Comparison of ENCODE assay signal across 9 mouse cellular contexts in genomic region chr6:34927156-34927555, GRCm38 (mm10). TPM values are rescaled to one million over a fixed set of nuclear protein-coding genes. Genes with fewer than 3 reads are reported as not detected.
DNase-seq lines count a peak whose midpoint lies in the region; ATAC-seq and TF ChIP-seq lines count a peak whose summit lies in the region.
"Had no signal": no experiment of that assay in that cellular context is flagged by ENCODE, and none has a peak within 500 bp of the region (broad histone marks: within the 10 kb centered on the region; RNA-seq: fewer than 3 reads in every experiment).

No protein-coding gene starts in this region.

- H3K27ac ChIP-seq in hindbrain, embryonic 14.5 days, result no peak overlapping the region
- H3K27ac ChIP-seq in hindbrain, embryonic 13.5 days, result no peak overlapping the region
- H3K27ac ChIP-seq in testis, adult 2 months (ENCODE audit: control insufficient read depth, insufficient read depth, low read depth, low read length), result no peak overlapping the region
- H3K27ac ChIP-seq: embryonic facial prominence, embryonic 12.5 days had no signal

- ATAC-seq in hindbrain, embryonic 14.5 days (ENCODE audit: low FRiP score), result no peak
- no peak for ATAC-seq in hindbrain, embryonic 13.5 days (ENCODE audit: low FRiP score)
- ATAC-seq in hematopoietic stem cell, adult 5-6 weeks (replicated peaks in 1 of 2; ENCODE audit: insufficient read depth in 1 of 2, low FRiP score in 2 of 2, low TSS enrichment in 1 of 2, low read depth in 1 of 2, poor library complexity in 2 of 2, severe bottlenecking in 2 of 2), result peak; percentile 77 to 87
- peak; percentile 72; the same call in 1 of the 2 replicates for ATAC-seq in monocyte, adult 5-6 weeks (replicated peaks; ENCODE audit: insufficient number of reproducible peaks, low FRiP score, low TSS enrichment, poor library complexity, severe bottlenecking)

- peak; percentile 69 for DNase-seq in hindbrain, embryonic 14.5 days (ENCODE audit: low spot score)
- DNase-seq in adrenal gland, postnatal 14 days, result peak; percentile 78
- peak; percentile 65 for DNase-seq in embryo, embryonic 9.5 days (ENCODE audit: extremely low spot score)
- peak; percentile 65 for DNase-seq in left cerebral cortex, postnatal 4 days

- H3K27me3 ChIP-seq in hindbrain, embryonic 14.5 days (ENCODE audit: control insufficient read depth, insufficient read depth, low read length), result no peaks in the 10 kb centered on the region
- no peaks in the 10 kb centered on the region for H3K27me3 ChIP-seq in hindbrain, embryonic 13.5 days
- H3K27me3 ChIP-seq in testis, adult 2 months (ENCODE audit: control insufficient read depth, insufficient read depth, low read length), result peaks cover 2% of the 10 kb centered on the region; the same call in 1 of the 2 replicates
- H3K27me3 ChIP-seq: embryonic facial prominence, embryonic 12.5 days had no signal

- no peak overlapping the region for H3K4me3 ChIP-seq in hindbrain, embryonic 14.5 days (replicated peaks; ENCODE audit: low read length)
- H3K4me3 ChIP-seq in hindbrain, embryonic 13.5 days, result no peak overlapping the region
- H3K4me3 ChIP-seq in testis, adult 2 months (ENCODE audit: control insufficient read depth, low read depth, low read length), result no peak overlapping the region
- H3K4me3 ChIP-seq: embryonic facial prominence, embryonic 12.5 days had no signal

- WGBS in hindbrain, embryonic 14.5 days, result 47% methylated on average over 4 of the region's 4 CpGs
- WGBS in hindbrain, embryonic 13.5 days, result 38% methylated on average over 4 of the region's 4 CpGs

- no peak for TF ChIP-seq POLR2A in testis, adult 2 months (IDR thresholded peaks at IDR 0.05; ENCODE audit: control insufficient read depth, low read depth, low read length)

- no peaks in the 10 kb centered on the region for H3K36me3 ChIP-seq in hindbrain, embryonic 14.5 days (replicated peaks; ENCODE audit: control insufficient read depth, insufficient read depth)
- no peaks in the 10 kb centered on the region for H3K36me3 ChIP-seq in hindbrain, embryonic 13.5 days
- H3K36me3 ChIP-seq in testis, adult 2 months (ENCODE audit: control insufficient read depth, insufficient read depth, low read length), result no peaks in the 10 kb centered on the region
- H3K36me3 ChIP-seq: embryonic facial prominence, embryonic 12.5 days had no signal

- H3K4me1 ChIP-seq in hindbrain, embryonic 14.5 days (replicated peaks; ENCODE audit: control insufficient read depth, insufficient read depth, low read length), result no peaks in the 10 kb centered on the region
- H3K4me1 ChIP-seq in hindbrain, embryonic 13.5 days (replicated peaks), result no peaks in the 10 kb centered on the region
- H3K4me1 ChIP-seq in testis, adult 2 months (ENCODE audit: control insufficient read depth, insufficient read depth, low read length), result peaks cover 2% of the 10 kb centered on the region; the same call in 1 of the 2 replicates
- H3K4me1 ChIP-seq: embryonic facial prominence, embryonic 12.5 days had no signal

- peak; percentile 80; the same call in 1 of the 2 replicates for TF ChIP-seq CTCF in testis, adult 2 months (IDR thresholded peaks at IDR 0.05; ENCODE audit: control insufficient read depth, insufficient read depth, insufficient replicate concordance, low read depth, low read length)

- intact Hi-C loops in left cerebral cortex, postnatal 4 days (cut with DNase I), result no loop called here

- no peaks in the 10 kb centered on the region for H3K9me3 ChIP-seq in hindbrain, embryonic 14.5 days (ENCODE audit: control insufficient read depth, low read length)
- H3K9me3 ChIP-seq in hindbrain, embryonic 13.5 days, result no peaks in the 10 kb centered on the region
- H3K9me3 ChIP-seq: embryonic facial prominence, embryonic 12.5 days had no signal

- no peak overlapping the region for H3K4me2 ChIP-seq in hindbrain, embryonic 14.5 days (replicated peaks)
- no peak overlapping the region for H3K4me2 ChIP-seq in hindbrain, embryonic 13.5 days
- H3K4me2 ChIP-seq: embryonic facial prominence, embryonic 12.5 days had no signal

- no peak overlapping the region for H3K9ac ChIP-seq in hindbrain, embryonic 14.5 days
- no peak overlapping the region for H3K9ac ChIP-seq in hindbrain, embryonic 13.5 days
- H3K9ac ChIP-seq: embryonic facial prominence, embryonic 12.5 days had no signal

RNA-seq across cellular contexts. Expression of gene Stra8, which starts 7.2 kb away (rescaled TPM):
- not detected in 2 replicates for polyA plus RNA-seq in hindbrain, embryonic 14.5 days (2014; fragmentation: Nextera tagmentation; extraction: Ambion mirVana)
- polyA plus RNA-seq in hindbrain, embryonic 13.5 days (2015; fragmentation: Nextera tagmentation; extraction: Ambion mirVana), result not detected in 2 replicates
- not detected in 2 replicates for total RNA-seq in adrenal gland, postnatal 14 days (2021)
- total RNA-seq in hematopoietic stem cell, adult 5-6 weeks (2017), result not detected in 2 replicates
- total RNA-seq in left cerebral cortex, postnatal 4 days (2021), result not detected
- total RNA-seq in monocyte, adult 5-6 weeks (2017), result not detected in 3 replicates
- polyA plus RNA-seq in testis, adult 2 months (2012; rRNA removed), result 9.3 and 9.4 TPM in 2 replicates
- polyA plus RNA-seq: embryonic facial prominence, embryonic 12.5 days had no signal

RNA-seq across cellular contexts. Expression of gene Wdr91, which starts 16.5 kb away (rescaled TPM):
- 15.0 and 15.5 TPM in 2 replicates for polyA plus RNA-seq in hindbrain, embryonic 14.5 days (2014; fragmentation: Nextera tagmentation; extraction: Ambion mirVana)
- 12.5 and 14.5 TPM in 2 replicates for polyA plus RNA-seq in hindbrain, embryonic 13.5 days (2015; fragmentation: Nextera tagmentation; extraction: Ambion mirVana)
- total RNA-seq in adrenal gland, postnatal 14 days (2021), result 25.5 and 29.3 TPM in 2 replicates
- 18.3 and 35.6 TPM in 2 replicates for total RNA-seq in hematopoietic stem cell, adult 5-6 weeks (2017)
- total RNA-seq in left cerebral cortex, postnatal 4 days (2021), result 10 to 100 TPM; 26.7 to 28.5 TPM
- 14.8 to 23.2 TPM (median 20.6 TPM) in 3 replicates for total RNA-seq in monocyte, adult 5-6 weeks (2017)
- polyA plus RNA-seq in testis, adult 2 months (2012; rRNA removed), result 3.4 and 3.8 TPM in 2 replicates

RNA-seq across cellular contexts. Expression of gene Cyren, which starts 49.3 kb away (rescaled TPM):
- 7.4 and 8.3 TPM in 2 replicates for polyA plus RNA-seq in hindbrain, embryonic 14.5 days (2014; fragmentation: Nextera tagmentation; extraction: Ambion mirVana)
- 10.1 and 11.2 TPM in 2 replicates for polyA plus RNA-seq in hindbrain, embryonic 13.5 days (2015; fragmentation: Nextera tagmentation; extraction: Ambion mirVana)
- total RNA-seq in adrenal gland, postnatal 14 days (2021), result 8.1 and 8.5 TPM in 2 replicates
- 2.6 and 3.8 TPM in 2 replicates for total RNA-seq in hematopoietic stem cell, adult 5-6 weeks (2017)
- total RNA-seq in left cerebral cortex, postnatal 4 days (2021), result 1 to 10 TPM; 5.3 to 5.7 TPM
- 6.1 to 7.3 TPM (median 6.3 TPM) in 3 replicates for total RNA-seq in monocyte, adult 5-6 weeks (2017)
- 1.2 and 1.7 TPM in 2 replicates for polyA plus RNA-seq in testis, adult 2 months (2012; rRNA removed)

Comparison
In these comparisons a context has a peak if more than half of its experiments do, and no peak if none do; other contexts are left out.
1. ATAC-seq: peak in hematopoietic stem cell, adult 5-6 weeks (2 of 2) and monocyte, adult 5-6 weeks (single experiment); none in hindbrain, embryonic 14.5 days (single experiment) and hindbrain, embryonic 13.5 days (single experiment).
2. Peak in every context shown above with its lines, with median percentiles within 50 percentile points of each other: DNase-seq.